Mouse (Mus musculus) urinary bladder, postnatal 10 days (tissue): ENCODE measurements around the gene Twsg1.
"Not testable (repeated sequence)": the region's sequence is repeated elsewhere in the genome, so short reads cannot be mapped to it uniquely, and the experiment has no call there.

Experiments
- DNase-seq: peaks from one replicate; pipeline ENCODE4 v3.0.0; 2022; ENCODE audit warnings: low spot score

Gene Twsg1

GRCm38 (mm10) chr17:65950622-65951404, at the start of gene Twsg1:
Twsg1 (minus strand) TSS chr17:65951226.
- peak; percentile 76 for DNase-seq

GRCm38 (mm10) chr17:65988151-65988820, 37.3 kb upstream of the Twsg1 start:
- no peak for DNase-seq

- not testable (repeated sequence) for DNase-seq
These were observed 25.7 kb upstream of the Twsg1 start for GRCm38 (mm10) chr17:65976720-65977119.

GRCm38 (mm10) chr17:65967751-65968150, 16.7 kb upstream of the Twsg1 start:
- no peak for DNase-seq

- DNase-seq: no peak
These were observed 11.2 kb upstream of the Twsg1 start for GRCm38 (mm10) chr17:65962263-65962662.

- DNase-seq: no peak
These were observed 10.6 kb upstream of the Twsg1 start for GRCm38 (mm10) chr17:65961606-65962136.

GRCm38 (mm10) chr17:65959011-65959410, 8.0 kb upstream of the Twsg1 start:
- DNase-seq: no peak

GRCm38 (mm10) chr17:65958366-65958765, 7.3 kb upstream of the Twsg1 start:
- DNase-seq: no peak

GRCm38 (mm10) chr17:65957782-65958325, 6.8 kb upstream of the Twsg1 start:
- no peak for DNase-seq

- DNase-seq: no peak
These were observed 6.2 kb upstream of the Twsg1 start for GRCm38 (mm10) chr17:65956993-65957781.

- DNase-seq: no peak
These were observed 5.1 kb upstream of the Twsg1 start for GRCm38 (mm10) chr17:65956140-65956539.

GRCm38 (mm10) chr17:65953959-65954358, 2.9 kb upstream of the Twsg1 start:
- DNase-seq: no peak

GRCm38 (mm10) chr17:65952083-65952482, 1.1 kb upstream of the Twsg1 start:
- no peak for DNase-seq

GRCm38 (mm10) chr17:65950183-65950582, 843 bp downstream of the Twsg1 start:
- DNase-seq: no peak

- DNase-seq: no peak
These were observed 3.7 kb downstream of the Twsg1 start for GRCm38 (mm10) chr17:65947307-65947706.

- no peak for DNase-seq
These were observed 5.6 kb downstream of the Twsg1 start for GRCm38 (mm10) chr17:65945420-65945819.

- no peak for DNase-seq
These were observed 8.6 kb downstream of the Twsg1 start for GRCm38 (mm10) chr17:65942394-65942793.

- no peak for DNase-seq
These were observed 9.8 kb downstream of the Twsg1 start for GRCm38 (mm10) chr17:65941275-65941674.

GRCm38 (mm10) chr17:65940221-65940620, 10.8 kb downstream of the Twsg1 start:
- DNase-seq: no peak

- no peak for DNase-seq
These were observed 11.4 kb downstream of the Twsg1 start for GRCm38 (mm10) chr17:65939461-65940192.

GRCm38 (mm10) chr17:65937671-65938070, 13.4 kb downstream of the Twsg1 start:
- no peak for DNase-seq
